Mouse (Mus musculus) embryonic facial prominence, embryonic 10.5 days (tissue): ENCODE measurements at regions not wholly inside any gene's neighbourhood (a gene's known extent, or its start where the extent isn't known, plus 50 kb on each side); places are given as distances from the start of the nearest gene placed in this dataset.
"Not testable (repeated sequence)": the region's sequence is repeated elsewhere in the genome, so short reads cannot be mapped to it uniquely, and the experiment has no call there.

Experiments
- DNase-seq: peaks from one replicate; pipeline ENCODE4 v3.0.0-alpha.2; 2017; ENCODE audit warnings: low spot score
- H3K27ac ChIP-seq: fragments of 300-500 bp; sonication (generic); replicated peaks from 2 replicates; pipeline ENCODE4 v1.5.1; 2016; ENCODE audit warnings: mild to moderate bottlenecking
- H3K27me3 ChIP-seq: fragments of 300-500 bp; sonication (generic); replicated peaks from 2 replicates; pipeline ENCODE4 v1.6.1; 2016; ENCODE audit warnings: low read depth, mild to moderate bottlenecking; ENCODE audit not compliant: poor library complexity, severe bottlenecking
- H3K36me3 ChIP-seq: fragments of 300-500 bp; sonication (generic); replicated peaks from 2 replicates; pipeline ENCODE4 v1.6.1; 2016; ENCODE audit warnings: mild to moderate bottlenecking, moderate library complexity
- H3K4me1 ChIP-seq: fragments of 300-500 bp; sonication (generic); 2 replicates; pipeline ENCODE4 v1.6.1; 2016
- H3K4me3 ChIP-seq: fragments of 300-500 bp; sonication (generic); 2 replicates; pipeline ENCODE4 v1.5.1; 2016; ENCODE audit warnings: mild to moderate bottlenecking, moderate library complexity
- H3K9me3 ChIP-seq: fragments of 300-500 bp; sonication (generic); 2 replicates; pipeline ENCODE4 v1.6.1; 2016; ENCODE audit warnings: mild to moderate bottlenecking
- WGBS: fragments of 180-500 bp; shearing (Covaris S2); methylation state at CpG from one replicate; pipeline ENCODE4 v1.1.7; 2016; 5-methylcytosine and 5-hydroxymethylcytosine counted together

GRCm38 (mm10) chr9:33717614-33718013, 768.1 kb upstream of the Kirrel3 start:
- 95% methylated on average over 2 of the region's 2 CpGs for whole genome bisulfite sequencing

DNA sequence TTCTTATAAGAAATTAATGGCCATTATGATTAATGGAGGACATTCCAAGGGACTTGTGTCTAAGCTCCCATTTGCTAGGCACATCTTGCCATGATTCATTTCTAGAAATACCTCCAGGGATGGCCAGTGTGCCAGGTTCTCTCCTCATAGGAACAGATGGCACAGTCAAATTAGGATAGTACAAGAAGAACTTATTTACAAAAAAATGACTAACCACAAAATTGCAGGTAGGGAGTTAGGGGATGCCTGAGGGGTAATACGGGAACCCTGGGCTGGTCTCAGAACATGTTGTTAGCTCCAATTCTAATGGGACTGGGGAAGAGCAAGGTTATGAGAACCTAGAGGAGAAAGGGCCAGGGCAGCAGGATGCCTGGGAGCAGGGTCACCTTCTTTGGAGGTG, 760.9 kb upstream of the Kirrel3 start:
- no peak for DNase-seq
- no peaks in the 10 kb centered on the region for H3K36me3 ChIP-seq
- H3K9me3 ChIP-seq: no peaks in the 10 kb centered on the region
- no peaks in the 10 kb centered on the region for H3K27me3 ChIP-seq
- 94% methylated on average over 1 of the region's 1 CpGs for WGBS
- peaks cover 9% of the 10 kb centered on the region for H3K4me1 ChIP-seq
- H3K4me3 ChIP-seq: no peak overlapping the region
- H3K27ac ChIP-seq: no peak overlapping the region

More at GRCm38 (mm10) chr9:33717614-33718013, 768.1 kb upstream of the Kirrel3 start:
- H3K4me1 ChIP-seq: peaks cover 11% of the 10 kb centered on the region
- no peak overlapping the region for H3K27ac ChIP-seq
- H3K36me3 ChIP-seq: no peaks in the 10 kb centered on the region
- DNase-seq: no peak
- H3K9me3 ChIP-seq: no peaks in the 10 kb centered on the region
- H3K27me3 ChIP-seq: no peaks in the 10 kb centered on the region
- no peak overlapping the region for H3K4me3 ChIP-seq

- not testable (repeated sequence) for H3K4me3 ChIP-seq, H3K27ac ChIP-seq, H3K36me3 ChIP-seq, H3K9me3 ChIP-seq, H3K4me1 ChIP-seq, DNase-seq, H3K27me3 ChIP-seq
- 87% methylated on average over 26 of the region's 37 CpGs for WGBS
These were observed 757.6 kb upstream of the Kirrel3 start for GRCm38 (mm10) chr9:33728058-33728457.

- Histone ChIP-seq H3K9me3 (no peaks in the 10 kb centered on the region), H3K27ac (no peak overlapping the region), H3K27me3 (no peaks in the 10 kb centered on the region), H3K36me3 (no peaks in the 10 kb centered on the region), H3K4me1 (no peaks in the 10 kb centered on the region), H3K4me3 (no peak overlapping the region)
- DNase-seq: no peak
These were observed 725.0 kb upstream of the Kirrel3 start for GRCm38 (mm10) chr9:33760701-33761100.

- Histone ChIP-seq H3K9me3 (no peaks in the 10 kb centered on the region), H3K27ac (no peak overlapping the region), H3K27me3 (no peaks in the 10 kb centered on the region), H3K4me1 (no peaks in the 10 kb centered on the region), H3K36me3 (no peaks in the 10 kb centered on the region), H3K4me3 (no peak overlapping the region)
- WGBS: 83% methylated on average over 2 of the region's 2 CpGs
- no peak for DNase-seq
These were observed 719.5 kb upstream of the Kirrel3 start for GRCm38 (mm10) chr9:33766235-33766634.

GRCm38 (mm10) chr9:33769811-33770210, 715.9 kb upstream of the Kirrel3 start:
- H3K4me1 ChIP-seq: no peaks in the 10 kb centered on the region
- 91% methylated on average over 2 of the region's 2 CpGs for WGBS
- no peaks in the 10 kb centered on the region for H3K9me3 ChIP-seq
- no peak overlapping the region for H3K27ac ChIP-seq
- H3K27me3 ChIP-seq: no peaks in the 10 kb centered on the region
- no peaks in the 10 kb centered on the region for H3K36me3 ChIP-seq
- H3K4me3 ChIP-seq: no peak overlapping the region
- no peak for DNase-seq

DNA sequence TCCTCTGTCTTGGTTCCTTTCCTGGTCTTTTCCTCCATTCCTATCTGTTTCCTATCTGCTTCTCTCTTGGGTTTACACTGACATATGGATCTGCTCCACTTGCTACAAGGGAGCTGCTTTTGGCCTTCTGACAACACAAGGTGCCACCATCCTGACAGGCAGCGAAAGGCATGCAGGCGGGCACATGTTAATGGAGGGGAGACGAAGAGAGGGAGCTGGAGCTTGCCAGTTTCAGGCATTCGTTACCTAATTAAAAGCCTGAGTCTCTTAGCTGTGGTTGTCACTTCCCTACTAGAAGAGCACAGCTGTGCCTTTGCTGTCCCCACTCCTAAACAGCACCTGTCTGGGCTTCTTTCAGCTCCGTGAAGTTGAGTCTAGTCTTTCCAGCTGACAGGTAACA, 711.5 kb upstream of the Kirrel3 start:
- 70% methylated on average over 5 of the region's 5 CpGs for WGBS
- DNase-seq: no peak
- Histone ChIP-seq H3K36me3 (no peaks in the 10 kb centered on the region), H3K4me1 (no peaks in the 10 kb centered on the region), H3K4me3 (no peak overlapping the region), H3K27me3 (no peaks in the 10 kb centered on the region), H3K9me3 (no peaks in the 10 kb centered on the region), H3K27ac (no peak overlapping the region)

DNA sequence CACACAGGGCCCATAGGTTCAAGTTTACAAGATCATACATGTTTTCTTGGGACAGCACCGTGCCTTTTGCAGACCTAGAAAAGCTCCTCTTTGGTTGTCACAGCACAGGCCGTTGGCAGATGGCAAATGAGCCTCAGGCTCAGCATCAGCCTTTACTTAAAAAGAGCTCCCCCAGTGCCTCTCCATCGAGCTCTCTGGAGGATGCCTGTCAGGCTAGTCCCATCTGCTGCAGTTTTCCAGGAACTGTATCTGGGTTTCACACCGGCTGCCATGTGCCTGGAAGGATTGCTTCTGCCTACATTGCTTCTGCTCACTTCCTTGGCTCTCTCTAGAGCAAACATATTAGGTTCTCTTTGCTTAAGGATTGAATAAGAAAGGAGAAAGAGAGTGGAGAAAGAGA, 695.1 kb upstream of the Kirrel3 start:
- Histone ChIP-seq H3K27ac (no peak overlapping the region), H3K4me3 (no peak overlapping the region), H3K4me1 (no peaks in the 10 kb centered on the region), H3K9me3 (no peaks in the 10 kb centered on the region), H3K27me3 (no peaks in the 10 kb centered on the region), H3K36me3 (no peaks in the 10 kb centered on the region)
- 73% methylated on average over 4 of the region's 4 CpGs for WGBS
- no peak for DNase-seq

DNA sequence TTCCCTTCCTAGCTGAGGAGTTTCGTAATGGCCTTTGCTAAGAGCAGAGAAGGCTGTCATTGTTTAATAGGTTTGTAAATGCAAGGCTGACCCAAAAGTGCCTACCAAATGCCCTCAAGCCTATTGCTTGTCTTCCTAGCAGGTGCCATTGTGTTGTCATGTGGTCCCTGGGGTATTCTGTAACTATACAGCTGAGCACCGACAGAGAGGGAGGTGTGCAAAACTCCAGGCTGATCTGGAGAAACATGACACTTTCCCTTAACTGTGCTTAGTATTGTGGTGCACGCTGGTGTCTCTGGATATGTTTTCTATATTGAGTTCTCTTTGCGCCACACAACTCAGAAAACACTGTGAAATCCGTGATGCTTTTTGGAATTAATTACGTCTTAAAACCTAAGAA, 685.4 kb upstream of the Kirrel3 start:
- 68% methylated on average over 6 of the region's 6 CpGs for WGBS
- H3K36me3 ChIP-seq: no peaks in the 10 kb centered on the region
- no peak overlapping the region for H3K27ac ChIP-seq
- DNase-seq: no peak
- peaks cover 4% of the 10 kb centered on the region for H3K4me1 ChIP-seq
- no peaks in the 10 kb centered on the region for H3K9me3 ChIP-seq
- H3K4me3 ChIP-seq: no peak overlapping the region
- H3K27me3 ChIP-seq: no peaks in the 10 kb centered on the region

- Histone ChIP-seq H3K9me3 (no peaks in the 10 kb centered on the region), H3K27ac (no peak overlapping the region), H3K4me1 (peaks cover 4% of the 10 kb centered on the region), H3K36me3 (no peaks in the 10 kb centered on the region), H3K4me3 (no peak overlapping the region), H3K27me3 (no peaks in the 10 kb centered on the region)
- DNase-seq: no peak
- WGBS: 58% methylated on average over 1 of the region's 1 CpGs
These were observed 684.9 kb upstream of the Kirrel3 start for GRCm38 (mm10) chr9:33800763-33801162.

DNA sequence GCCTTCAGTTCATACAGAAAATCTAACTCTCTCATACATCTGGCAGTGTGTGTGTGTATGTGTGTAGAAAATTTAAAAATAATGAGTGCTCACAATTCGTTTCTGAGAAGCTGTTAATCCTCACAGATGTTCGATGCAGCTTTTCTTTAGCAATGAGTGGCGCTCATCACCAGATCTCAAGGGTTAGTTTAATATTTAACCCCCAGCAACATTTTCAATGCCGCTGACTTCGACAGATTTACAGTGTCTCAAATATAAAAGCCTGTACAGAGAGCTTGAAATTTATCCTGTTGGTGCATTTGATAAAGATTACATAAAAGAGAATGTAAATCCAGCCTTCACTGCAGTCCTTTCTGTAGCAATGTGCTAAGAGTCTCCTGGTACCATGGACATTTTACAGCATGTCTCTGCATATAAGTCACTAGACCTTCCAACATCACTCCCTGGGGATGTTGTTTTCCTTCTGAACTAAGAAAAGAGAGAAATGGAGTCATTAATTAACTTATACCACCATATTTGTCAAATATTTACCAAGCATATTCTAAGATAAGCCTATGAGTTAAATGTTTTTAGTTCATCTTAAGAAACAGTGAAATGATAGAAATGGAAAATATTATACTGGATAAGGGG, 670.8 kb upstream of the Kirrel3 start:
- Histone ChIP-seq H3K4me1 (no peaks in the 10 kb centered on the region), H3K27me3 (no peaks in the 10 kb centered on the region), H3K36me3 (no peaks in the 10 kb centered on the region), H3K4me3 (no peak overlapping the region), H3K9me3 (no peaks in the 10 kb centered on the region), H3K27ac (no peak overlapping the region)
- DNase-seq: no peak
- 82% methylated on average over 5 of the region's 5 CpGs for WGBS

DNA sequence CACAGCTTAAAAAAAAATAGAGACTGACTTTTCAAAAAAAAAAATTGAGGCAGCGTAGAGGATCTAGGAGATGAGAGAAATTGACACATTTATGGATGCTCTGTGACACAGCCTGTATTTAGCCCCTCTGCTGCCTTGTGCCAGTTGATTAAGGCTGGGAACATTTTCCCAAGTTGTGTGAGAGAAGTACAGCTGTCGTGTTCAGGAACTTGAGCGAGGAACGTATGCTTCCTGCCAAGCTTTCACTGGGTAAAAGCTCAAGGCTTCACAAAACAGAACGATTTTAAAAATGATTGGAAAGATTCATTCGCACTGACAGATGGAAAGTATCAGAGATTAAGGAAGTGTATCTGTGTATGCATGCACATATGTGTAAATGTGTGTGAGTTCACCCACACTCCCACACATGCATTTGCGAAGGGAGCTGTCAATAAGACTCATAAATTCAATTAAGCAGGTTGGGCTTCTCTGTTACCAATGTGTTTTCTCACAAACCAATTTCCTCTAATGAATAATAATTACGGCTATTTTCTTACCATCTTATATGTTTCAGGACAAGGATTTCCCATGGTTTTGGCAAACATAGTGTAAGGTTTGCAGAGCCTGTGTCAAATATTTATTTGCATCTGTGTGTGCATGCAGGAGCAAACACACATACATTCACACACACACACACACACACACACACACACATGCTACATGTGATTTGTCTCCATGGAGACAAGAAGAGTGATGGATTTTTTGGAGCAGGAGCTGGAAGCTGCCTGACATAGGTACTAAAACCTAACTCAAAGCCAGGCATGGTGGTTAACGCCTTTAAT, 662.9 kb upstream of the Kirrel3 start:
- DNase-seq: no peak
- H3K4me3 ChIP-seq: no peak overlapping the region
- H3K9me3 ChIP-seq: no peaks in the 10 kb centered on the region
- 89% methylated on average over 9 of the region's 9 CpGs for WGBS
- no peak overlapping the region for H3K27ac ChIP-seq
- no peaks in the 10 kb centered on the region for H3K36me3 ChIP-seq
- H3K27me3 ChIP-seq: no peaks in the 10 kb centered on the region
- H3K4me1 ChIP-seq: no peaks in the 10 kb centered on the region

- Histone ChIP-seq H3K4me1 (no peaks in the 10 kb centered on the region), H3K9me3 (no peaks in the 10 kb centered on the region), H3K27ac (no peak overlapping the region), H3K36me3 (no peaks in the 10 kb centered on the region), H3K4me3 (no peak overlapping the region), H3K27me3 (no peaks in the 10 kb centered on the region)
- 72% methylated on average over 4 of the region's 4 CpGs for WGBS
- DNase-seq: no peak
These were observed 659.6 kb upstream of the Kirrel3 start for GRCm38 (mm10) chr9:33826116-33826515.
